Mouse (Mus musculus) MEL (cell line): ENCODE measurements around the gene Srpx. TPM values are rescaled to one million over a fixed set of nuclear protein-coding genes. Genes with fewer than 3 reads are reported as not detected.

Experiments used
- DNase-seq: peaks from one replicate; pipeline ENCODE4 v3.0.0; 2011; ENCODE audit warnings: low read depth, low spot score
- H3K27ac ChIP-seq: 2 replicates; pipeline ENCODE4 v1.5.1; 2012; ENCODE audit warnings: low read depth, mild to moderate bottlenecking, control low read depth, low read length, moderate library complexity; ENCODE audit not compliant: control insufficient read depth
- H3K27me3 ChIP-seq, 2 experiments: fragments of 150-350 bp in 1 of 2; sonication (generic) in 1 of 2; 2 replicates each; pipeline ENCODE4 v1.6.1; 2012; ENCODE audit warnings: low read length in 2 of 2, mild to moderate bottlenecking in 2 of 2, improper control_type of control experiment in 1 of 2, moderate library complexity in 1 of 2; ENCODE audit not compliant: insufficient read depth in 2 of 2, control insufficient read depth in 1 of 2
- H3K36me3 ChIP-seq, 2 experiments: 2 replicates each; pipeline ENCODE4 v1.6.1; 2012 to 2014; ENCODE audit warnings: low read length in 2 of 2, improper control_type of control experiment in 1 of 2, inconsistent platforms in 1 of 2, mild to moderate bottlenecking in 1 of 2; ENCODE audit not compliant: insufficient read depth in 2 of 2, control insufficient read depth in 1 of 2
- H3K4me1 ChIP-seq, 2 experiments: fragments of 150-350 bp in 1 of 2; sonication (generic) in 1 of 2; 2 replicates each; pipeline ENCODE4 v1.6.1; 2012; ENCODE audit warnings: low read length in 2 of 2, improper control_type of control experiment in 1 of 2, mild to moderate bottlenecking in 1 of 2; ENCODE audit not compliant: insufficient read depth in 2 of 2, control insufficient read depth in 1 of 2
- H3K4me3 ChIP-seq, 2 experiments: fragments of 150-350 bp in 1 of 2; sonication (generic) in 1 of 2; 2 replicates each; pipeline ENCODE4 v1.5.1; 2012; ENCODE audit warnings: low read depth in 2 of 2, low read length in 2 of 2, mild to moderate bottlenecking in 2 of 2, moderate library complexity in 2 of 2, control low read depth in 1 of 2, improper control_type of control experiment in 1 of 2; ENCODE audit not compliant: control insufficient read depth in 1 of 2, insufficient read depth in 1 of 2
- H3K79me2 ChIP-seq: 2 replicates; pipeline ENCODE4 v1.6.1; 2012; ENCODE audit warnings: mild to moderate bottlenecking, low read length, moderate library complexity; ENCODE audit not compliant: control insufficient read depth, poor library complexity, insufficient read depth
- H3K9ac ChIP-seq: 2 replicates; pipeline ENCODE4 v1.6.1; 2012; ENCODE audit warnings: low read depth, mild to moderate bottlenecking, control low read depth, low read length, moderate library complexity; ENCODE audit not compliant: control insufficient read depth, poor library complexity, severe bottlenecking
- H3K9me3 ChIP-seq: fragments of 150-350 bp; sonication (generic); replicated peaks from 2 replicates; pipeline ENCODE4 v1.6.1; 2012; ENCODE audit warnings: mild to moderate bottlenecking, low read length, improper control_type of control experiment, moderate library complexity; ENCODE audit not compliant: insufficient read depth
- BHLHE40 ChIP-seq: IDR thresholded peaks from 2 replicates; pipeline ENCODE4 v1.6.1; 2012; ENCODE audit warnings: low read depth, mild to moderate bottlenecking, inconsistent platforms, low read length, improper control_type of control experiment, borderline replicate concordance
- CHD2 ChIP-seq: IDR thresholded peaks from 2 replicates; pipeline ENCODE4 v1.6.1; 2011; ENCODE audit warnings: low read length, improper control_type of control experiment
- CTCF ChIP-seq, 3 experiments: IDR thresholded peaks in 2 of 3; conservative IDR thresholded peaks in 1 of 3; 2 replicates each; pipeline ENCODE4 v1.5.1; 2011 to 2012; ENCODE audit warnings: low read length in 3 of 3, low read depth in 2 of 3, mild to moderate bottlenecking in 2 of 3, improper control_type of control experiment in 1 of 3, inconsistent platforms in 1 of 3, mixed read lengths in 1 of 3, moderate library complexity in 1 of 3; ENCODE audit not compliant: control insufficient read depth in 1 of 3, insufficient read depth in 1 of 3, poor library complexity in 1 of 3, severe bottlenecking in 1 of 3
- E2F4 ChIP-seq: IDR thresholded peaks from 2 replicates; pipeline ENCODE4 v1.6.1; 2011; ENCODE audit warnings: low read depth, low read length, improper control_type of control experiment, borderline replicate concordance
- ELF1 ChIP-seq: IDR thresholded peaks from 2 replicates; pipeline ENCODE4 v1.6.1; 2014; ENCODE audit warnings: low read depth, mild to moderate bottlenecking, inconsistent platforms, low read length, improper control_type of control experiment, moderate library complexity
- ETS1 ChIP-seq: IDR thresholded peaks from 2 replicates; pipeline ENCODE4 v1.6.1; 2012; ENCODE audit warnings: low read depth, mild to moderate bottlenecking, inconsistent platforms, low read length, improper control_type of control experiment, moderate library complexity
- HCFC1 ChIP-seq: IDR thresholded peaks from 2 replicates; pipeline ENCODE4 v1.6.1; 2012; ENCODE audit warnings: low read depth, mild to moderate bottlenecking, inconsistent platforms, low read length, improper control_type of control experiment, moderate library complexity
- KAT2A ChIP-seq: conservative IDR thresholded peaks from 2 replicates; pipeline ENCODE4 v1.6.1; 2012; ENCODE audit warnings: low read depth, low read length, improper control_type of control experiment, inconsistent platforms
- MAX ChIP-seq: IDR thresholded peaks from 2 replicates; pipeline ENCODE4 v1.6.1; 2011; ENCODE audit warnings: low read length, improper control_type of control experiment
- MXI1 ChIP-seq: IDR thresholded peaks from 2 replicates; pipeline ENCODE4 v1.6.1; 2011; ENCODE audit warnings: mild to moderate bottlenecking, low read depth, low read length, improper control_type of control experiment
- MYB ChIP-seq: IDR thresholded peaks from 2 replicates; pipeline ENCODE4 v1.6.1; 2011; ENCODE audit warnings: mild to moderate bottlenecking, low read depth, low read length, improper control_type of control experiment
- NRF1 ChIP-seq: IDR thresholded peaks from 2 replicates; pipeline ENCODE4 v1.6.1; 2014; ENCODE audit warnings: low read depth, mild to moderate bottlenecking, inconsistent platforms, low read length, improper control_type of control experiment, moderate library complexity; ENCODE audit not compliant: poor library complexity, insufficient read depth, severe bottlenecking
- POLR2A ChIP-seq, 2 experiments: IDR thresholded peaks; 2 replicates each; pipeline ENCODE4 v1.6.1; 2011 to 2012; ENCODE audit warnings: low read length in 2 of 2, mild to moderate bottlenecking in 2 of 2, control low read depth in 1 of 2, improper control_type of control experiment in 1 of 2, low read depth in 1 of 2, moderate library complexity in 1 of 2; ENCODE audit not compliant: control insufficient read depth in 1 of 2, insufficient read depth in 1 of 2, poor library complexity in 1 of 2
- POLR2AphosphoS2 ChIP-seq: IDR thresholded peaks from 2 replicates; pipeline ENCODE4 v1.6.1; 2011; ENCODE audit warnings: low read length, improper control_type of control experiment
- SIN3A ChIP-seq: IDR thresholded peaks from 2 replicates; pipeline ENCODE4 v1.6.1; 2012; ENCODE audit warnings: low read length, improper control_type of control experiment, inconsistent platforms
- TBP ChIP-seq: IDR thresholded peaks from 2 replicates; pipeline ENCODE4 v1.8.0; 2011; ENCODE audit warnings: low read depth, low read length, improper control_type of control experiment
- TCF12 ChIP-seq: IDR thresholded peaks from 2 replicates; pipeline ENCODE4 v1.6.1; 2014; ENCODE audit warnings: low read depth, mild to moderate bottlenecking, inconsistent platforms, low read length, improper control_type of control experiment, moderate library complexity
- UBTF ChIP-seq: IDR thresholded peaks from 2 replicates; pipeline ENCODE4 v1.6.1; 2012; ENCODE audit warnings: low read depth, mild to moderate bottlenecking, inconsistent platforms, low read length, improper control_type of control experiment, moderate library complexity, borderline replicate concordance; ENCODE audit not compliant: insufficient read depth
- ZC3H11A ChIP-seq: IDR thresholded peaks from 2 replicates; pipeline ENCODE4 v1.6.1; 2012; ENCODE audit warnings: low read depth, mild to moderate bottlenecking, inconsistent platforms, low read length, improper control_type of control experiment
- ZKSCAN1 ChIP-seq: IDR thresholded peaks from 2 replicates; pipeline ENCODE4 v1.6.1; 2012; ENCODE audit warnings: low read depth, mild to moderate bottlenecking, inconsistent platforms, low read length, improper control_type of control experiment, moderate library complexity
- polyA plus RNA-seq, 2 experiments: library from polyadenylated mRNA; stranded (reverse) in 1 of 2; unstranded in 1 of 2; fragments of >175 nt in 1 of 2; fragments of >200 nt in 1 of 2; gene quantifications; 2 replicates each; pipeline versions ENCODE4 v1.2.1 to v1.2.4; 2012; ENCODE audit warnings: low replicate concordance in 2 of 2, low read depth in 1 of 2; ENCODE audit not compliant: insufficient read length in 2 of 2, insufficient read depth in 1 of 2, missing spikeins in 1 of 2
- total RNA-seq: library from RNA; depleted of rRNA; stranded (reverse); fragments of 300-350 nt; gene quantifications from 2 replicates; pipeline ENCODE4 v1.2.3, GENCODE M21; 2012

Gene Srpx
- total and polyA plus RNA-seq, 3 experiments, result not detected

GRCm38 (mm10) chrX:10073966-10074365 lies 43.5 kb downstream of the Srpx start:
- no peaks in the 10 kb centered on the region for H3K9me3 ChIP-seq
- H3K9ac ChIP-seq, result no peak overlapping the region

GRCm38 (mm10) chrX:10071529-10071928 lies 46.0 kb downstream of the Srpx start:
- Histone ChIP-seq H3K27me3 (no peaks in the 10 kb centered on the region), H3K9me3 (no peaks in the 10 kb centered on the region), H3K36me3 (no peaks in the 10 kb centered on the region), H3K4me3 (no peak overlapping the region), H3K27ac (no peak overlapping the region), H3K9ac (no peak overlapping the region), H3K79me2 (no peaks in the 10 kb centered on the region), H3K4me1 (no peaks in the 10 kb centered on the region)
- no peak for DNase-seq
- no peak for TF ChIP-seq TCF12
- TF ChIP-seq BHLHE40, result no peak
- no peak for TF ChIP-seq POLR2AphosphoS2
- no peak for TF ChIP-seq E2F4
- no peak for TF ChIP-seq TBP
- no peak for TF ChIP-seq KAT2A
- TF ChIP-seq MAX, result no peak
- TF ChIP-seq ELF1, result no peak
- TF ChIP-seq MXI1, result no peak
- TF ChIP-seq POLR2A (IDR thresholded peaks at IDR 0.05; ENCODE audit: control insufficient read depth in 1 of 2, insufficient read depth in 1 of 2, low read depth in 1 of 2, low read length in 2 of 2, poor library complexity in 1 of 2), result no peak
- no peak for TF ChIP-seq ZKSCAN1
- no peak for TF ChIP-seq HCFC1
- TF ChIP-seq CTCF (IDR thresholded peaks at IDR 0.05 in 2 of 3, conservative IDR thresholded peaks at IDR 0.05 in 1 of 3; ENCODE audit: control insufficient read depth in 1 of 3, insufficient read depth in 1 of 3, low read depth in 2 of 3, low read length in 3 of 3, poor library complexity in 1 of 3, severe bottlenecking in 1 of 3), result no peak
- TF ChIP-seq ZC3H11A, result no peak
- no peak for TF ChIP-seq NRF1
- TF ChIP-seq SIN3A, result no peak

More at GRCm38 (mm10) chrX:10073966-10074365, 43.5 kb downstream of the Srpx start:
- DNase-seq, result no peak
- Histone ChIP-seq H3K36me3 (no peaks in the 10 kb centered on the region), H3K79me2 (no peaks in the 10 kb centered on the region)
- TF ChIP-seq CTCF (IDR thresholded peaks at IDR 0.05 in 2 of 3, conservative IDR thresholded peaks at IDR 0.05 in 1 of 3; ENCODE audit: control insufficient read depth in 1 of 3, insufficient read depth in 1 of 3, low read depth in 2 of 3, low read length in 3 of 3, poor library complexity in 1 of 3, severe bottlenecking in 1 of 3), result no peak
- TF ChIP-seq ETS1, result no peak
- no peak for TF ChIP-seq CHD2
- no peak for TF ChIP-seq E2F4
- no peak for TF ChIP-seq MYB
- TF ChIP-seq UBTF, result no peak
- TF ChIP-seq, all 39 proteins: peak for 0
- H3K4me3 ChIP-seq, result no peak overlapping the region
- H3K4me1 ChIP-seq, result no peaks in the 10 kb centered on the region
- no peaks in the 10 kb centered on the region for H3K27me3 ChIP-seq
- H3K27ac ChIP-seq, result no peak overlapping the region
